Mouse (Mus musculus) 416B (cell line): ENCODE results near the gene Hdac7.

ENCODE experiments used
- DNase-seq: peaks from one replicate; pipeline ENCODE4 v3.0.0; 2011; ENCODE audit warnings: low read depth

The Hdac7 gene

GRCm38 (mm10) chr15:97844037-97845034, at the start of gene Hdac7:
Gene Hdac7, minus strand, starts transcription at chr15:97844502.
- no peak for DNase-seq

DNA sequence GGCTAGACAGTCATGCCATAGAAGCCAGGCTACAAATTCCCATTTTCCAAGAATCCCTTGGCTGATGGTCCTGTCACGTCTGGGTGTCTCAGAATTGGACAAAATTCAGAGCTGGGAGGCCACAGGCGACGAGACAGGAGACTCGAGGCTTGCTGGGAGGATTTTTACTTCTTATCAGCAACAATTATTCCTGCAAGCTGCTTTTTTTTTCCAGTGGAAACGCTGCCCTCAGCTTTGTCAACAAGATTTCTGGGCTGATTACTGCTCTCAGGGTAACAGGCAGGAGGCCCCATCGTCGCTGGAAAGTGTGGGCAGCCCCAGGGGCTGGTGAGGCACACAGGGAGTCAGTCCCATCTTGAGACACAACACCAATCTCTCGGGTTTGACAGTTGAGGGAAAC, 48.2 kb upstream of the Hdac7 start:
- DNase-seq = peak; percentile 59

GRCm38 (mm10) chr15:97890450-97890849, 46.1 kb upstream of the Hdac7 start:
- no peak for DNase-seq

GRCm38 (mm10) chr15:97890017-97890416, 45.7 kb upstream of the Hdac7 start:
- DNase-seq = no peak

DNA sequence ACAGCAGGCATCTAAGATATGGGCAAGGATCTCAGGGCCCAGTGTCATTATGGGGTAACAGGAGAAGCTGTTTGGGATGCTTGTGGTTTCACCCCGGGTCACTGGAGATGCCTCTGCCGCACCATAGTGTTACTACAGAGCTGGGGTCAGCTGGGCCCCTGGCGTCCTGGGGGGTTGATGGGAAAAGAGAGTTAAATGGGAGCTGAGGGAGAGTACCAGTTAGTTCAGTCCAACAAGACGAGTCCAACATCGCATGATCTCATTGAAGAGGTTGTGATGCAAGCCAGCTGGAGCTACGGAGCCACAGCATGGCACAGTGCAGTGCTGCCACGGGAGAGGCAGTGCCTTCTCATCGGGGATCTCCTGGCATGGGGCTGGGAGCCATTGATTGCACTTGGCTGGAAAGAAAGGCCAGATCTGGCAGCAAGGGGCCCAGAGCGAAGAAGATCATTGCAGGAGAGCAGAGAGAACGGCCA, 43.3 kb upstream of the Hdac7 start:
- no peak for DNase-seq

DNA sequence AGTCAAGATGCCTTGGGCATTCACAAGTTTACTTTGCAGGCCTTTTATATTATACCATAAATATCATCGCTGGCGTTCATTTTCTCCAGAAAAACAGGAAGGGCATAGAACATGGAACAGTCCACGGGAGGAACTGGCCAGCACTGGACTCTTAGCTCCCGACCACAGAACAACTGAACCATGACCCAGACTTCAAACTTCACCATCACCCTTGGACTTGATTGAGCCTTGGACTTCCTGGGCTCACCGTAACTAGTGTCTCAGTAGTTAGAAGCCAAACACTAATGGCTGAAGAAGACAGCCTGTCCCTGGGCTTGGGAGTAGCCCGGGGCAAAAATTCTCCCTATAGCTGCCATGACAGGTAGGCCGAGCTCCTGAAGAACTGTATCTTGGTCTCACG, 37.1 kb upstream of the Hdac7 start:
- DNase-seq = no peak

GRCm38 (mm10) chr15:97880441-97880840, 36.1 kb upstream of the Hdac7 start:
- peak; percentile 13 for DNase-seq

DNA sequence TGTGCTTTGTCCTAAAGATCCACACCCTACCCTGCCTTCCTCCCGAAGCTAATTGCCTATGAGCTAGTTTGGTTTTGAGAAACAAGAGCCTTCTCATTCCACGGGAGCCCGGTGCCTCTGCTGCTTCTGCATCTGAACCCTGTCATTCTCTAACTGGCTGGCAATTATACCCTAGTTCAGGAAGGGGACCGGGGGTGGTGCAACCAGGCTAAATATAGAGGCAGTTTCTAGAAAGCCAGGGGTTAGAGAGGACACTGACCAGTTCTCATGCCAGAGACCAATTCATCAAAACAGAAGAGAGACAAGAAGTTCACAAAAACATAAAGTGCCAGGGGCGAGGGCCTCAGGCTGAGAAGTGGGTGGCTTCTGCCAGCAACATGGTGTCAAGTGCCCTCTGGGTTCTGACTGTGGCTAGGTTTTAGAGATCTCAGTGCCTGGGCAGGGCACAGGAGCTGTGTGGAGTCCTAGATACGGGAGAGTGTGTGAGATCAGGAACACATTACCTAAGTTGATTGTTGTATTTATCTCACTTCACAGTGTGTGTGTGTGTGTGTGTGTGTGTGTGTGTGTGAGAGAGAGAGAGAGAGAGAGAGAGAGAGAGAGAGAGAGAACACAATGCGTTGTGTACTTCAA, 34.5 kb upstream of the Hdac7 start:
- DNase-seq = no peak

DNA sequence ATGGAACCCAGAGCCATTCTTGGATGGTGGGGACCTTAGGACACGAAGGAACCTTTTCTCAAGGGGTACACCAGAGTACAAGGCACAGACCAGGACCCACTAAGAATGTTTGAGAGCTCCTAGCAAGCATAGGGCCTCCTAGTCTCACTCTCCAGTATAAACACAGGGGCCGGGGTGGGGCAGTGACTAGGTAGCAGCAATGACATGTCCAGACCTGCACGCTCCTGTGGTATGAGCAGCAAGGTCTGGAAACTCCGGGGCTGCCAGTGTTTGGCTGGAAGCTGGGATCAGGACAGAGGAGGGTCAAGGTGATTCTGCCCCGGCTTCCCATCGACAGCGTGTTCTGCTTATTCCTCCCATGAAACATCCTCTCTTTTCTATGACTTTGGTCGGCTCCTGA, 31.5 kb upstream of the Hdac7 start:
- no peak for DNase-seq

DNA sequence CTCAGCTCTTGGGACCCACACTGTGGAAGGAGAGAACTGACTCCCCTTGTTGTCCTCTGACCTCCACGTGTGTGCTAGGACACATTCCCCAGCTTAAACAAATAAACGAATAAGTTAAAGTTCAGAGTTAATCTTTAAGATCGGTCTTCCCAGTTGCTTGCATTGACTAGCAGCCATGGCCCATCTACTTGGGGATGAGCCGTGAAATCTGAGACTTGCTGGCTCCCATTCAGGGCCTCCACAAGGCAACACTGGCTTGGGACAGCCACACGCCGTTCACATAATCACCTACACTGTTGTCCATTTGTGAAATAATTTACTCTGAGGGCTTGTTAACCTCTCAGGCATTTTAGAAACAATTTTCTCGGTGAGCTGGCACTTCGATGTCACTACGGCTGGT, 29.4 kb upstream of the Hdac7 start:
- no peak for DNase-seq

DNA sequence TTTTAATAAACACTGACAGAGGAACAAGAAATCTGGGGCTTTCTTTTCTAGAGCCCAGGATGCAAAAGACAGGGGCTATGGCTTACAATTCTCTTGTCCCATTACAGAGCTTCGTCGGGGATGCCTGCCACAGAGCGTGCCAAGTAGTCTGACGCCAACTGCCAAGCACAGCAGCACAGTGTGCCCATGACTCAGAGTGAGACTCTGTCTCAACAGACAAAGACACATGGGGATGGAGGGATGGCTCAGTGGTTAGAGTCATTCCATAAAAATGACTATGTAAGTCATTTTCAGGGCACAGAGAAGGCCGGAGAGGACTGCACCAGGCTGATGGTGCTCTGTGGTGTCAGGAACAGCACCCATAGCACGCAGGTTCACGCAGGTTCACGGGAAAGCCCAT, 27.9 kb upstream of the Hdac7 start:
- DNase-seq = no peak

DNA sequence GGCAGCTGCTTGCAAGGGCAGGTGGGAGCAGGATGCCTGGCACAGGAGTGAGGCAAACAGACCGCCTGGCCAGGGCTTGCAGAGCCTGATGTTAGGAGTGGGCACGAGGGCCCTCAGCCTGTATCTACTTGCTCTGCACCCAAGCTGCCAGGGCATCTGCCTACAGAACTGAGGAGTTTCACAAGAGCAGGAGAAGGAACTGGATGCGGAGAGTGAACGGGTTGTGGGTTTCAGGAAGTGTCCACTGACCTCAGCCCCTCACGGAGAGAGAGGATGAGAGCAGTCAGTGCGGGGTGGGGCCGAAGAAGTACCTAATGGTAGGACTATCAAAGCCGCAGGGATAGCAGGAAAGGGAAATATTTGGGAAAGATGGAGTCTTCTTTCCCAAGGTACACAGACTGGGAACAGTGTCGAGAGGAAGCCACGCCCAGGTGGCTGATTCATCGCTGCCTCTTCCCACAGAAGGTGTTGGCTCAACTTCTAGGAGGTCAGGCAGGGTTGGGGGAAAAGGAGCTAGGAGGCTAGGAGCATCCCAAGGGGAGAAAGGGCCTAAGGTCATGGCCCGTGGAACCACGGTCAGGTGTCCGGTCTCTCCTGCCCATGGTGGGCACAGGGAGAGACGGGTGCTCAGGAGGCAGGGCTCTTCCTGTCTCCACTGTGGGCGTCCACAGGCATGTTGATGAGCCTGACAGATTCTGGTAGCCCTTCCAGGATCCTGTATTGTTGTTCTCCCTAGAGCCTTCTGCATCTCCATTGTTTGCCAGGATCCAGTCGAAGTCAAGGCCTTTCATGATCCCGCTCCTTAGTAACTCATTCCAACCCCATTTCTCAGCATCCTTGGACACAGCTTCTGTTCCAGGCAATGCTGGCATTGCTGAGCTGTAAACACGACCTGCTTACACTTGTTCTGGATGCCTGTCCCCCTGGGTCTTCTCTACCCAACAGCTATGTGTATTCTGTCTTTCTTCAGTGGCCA, 27.0 kb upstream of the Hdac7 start:
- no peak for DNase-seq

- DNase-seq = peak; percentile 7
Observed at GRCm38 (mm10) chr15:97870116-97870515, 25.8 kb upstream of the Hdac7 start.

- no peak for DNase-seq
Observed at GRCm38 (mm10) chr15:97868985-97869384, 24.7 kb upstream of the Hdac7 start.

DNA sequence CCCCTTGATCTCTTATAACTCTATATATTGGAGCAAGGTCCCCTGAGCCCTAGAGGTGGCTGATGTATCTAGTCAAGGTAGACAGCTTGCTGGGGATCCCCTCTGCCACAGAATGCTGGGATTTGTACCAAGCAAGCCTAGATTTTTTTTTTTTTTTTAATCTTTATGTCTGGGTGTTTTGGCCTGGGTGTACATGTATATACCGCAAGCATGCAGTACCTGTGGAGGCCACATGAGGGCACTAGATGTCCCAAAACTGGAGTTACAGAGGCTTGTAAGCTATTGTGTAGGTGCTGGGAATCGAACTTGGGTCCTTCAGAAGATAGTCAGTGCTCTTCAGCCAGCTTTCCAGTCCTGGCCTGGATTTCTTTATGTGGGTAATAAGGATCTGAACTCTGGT, 21.7 kb upstream of the Hdac7 start:
- peak; percentile 10 for DNase-seq

DNA sequence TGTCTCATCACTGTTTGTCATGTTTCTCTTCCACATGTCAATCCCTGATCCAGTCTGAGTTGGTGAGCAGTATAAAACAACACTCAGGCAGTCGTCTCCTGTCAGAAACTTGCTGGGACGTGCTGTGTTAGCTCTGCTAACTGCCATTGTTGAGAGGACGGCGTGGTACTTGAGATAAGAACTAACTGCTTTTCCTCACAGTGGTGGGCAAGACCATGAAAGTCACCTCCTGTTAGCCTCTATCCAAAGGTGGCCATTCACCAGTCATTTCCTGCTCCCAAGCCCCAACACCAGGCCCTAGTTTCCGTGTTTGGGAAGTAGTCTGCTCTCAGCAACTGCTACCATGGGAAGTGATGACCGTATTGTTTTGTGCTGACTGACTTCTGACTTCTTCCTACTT, 20.9 kb upstream of the Hdac7 start:
- peak; percentile 67 for DNase-seq

DNA sequence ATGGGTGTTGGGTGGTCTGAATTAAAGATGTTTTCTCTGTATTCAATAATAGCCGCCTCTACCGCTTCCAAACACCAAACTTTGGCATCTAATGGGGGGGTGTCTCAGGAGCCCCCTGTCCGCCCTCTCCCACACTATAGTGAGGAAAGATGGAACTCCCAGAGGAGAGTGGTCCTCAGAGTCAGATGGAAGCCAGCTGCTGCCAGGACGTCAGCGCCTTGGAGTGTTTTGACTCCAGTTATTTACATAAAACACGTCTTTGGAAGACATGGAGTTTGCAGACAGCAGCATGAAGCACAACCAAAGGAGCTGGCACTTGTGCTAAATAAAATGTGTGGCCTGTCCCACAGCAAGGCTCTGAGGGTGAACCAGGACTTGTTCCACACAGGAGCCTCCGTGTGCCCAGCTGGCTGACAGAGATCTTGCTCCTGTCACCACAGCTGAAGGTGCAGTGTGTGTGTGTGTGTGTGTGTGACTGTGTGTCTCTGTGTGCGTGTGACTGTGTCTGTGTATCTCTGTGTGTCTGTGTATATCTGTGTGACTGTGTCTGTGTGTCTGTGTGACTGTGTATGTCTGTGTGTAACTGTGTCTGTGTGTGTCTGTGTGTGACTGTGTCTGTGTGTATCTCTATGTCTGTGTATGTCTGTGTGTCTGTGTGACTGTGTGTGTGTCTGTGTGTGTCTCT, 20.2 kb upstream of the Hdac7 start:
- no peak for DNase-seq

DNA sequence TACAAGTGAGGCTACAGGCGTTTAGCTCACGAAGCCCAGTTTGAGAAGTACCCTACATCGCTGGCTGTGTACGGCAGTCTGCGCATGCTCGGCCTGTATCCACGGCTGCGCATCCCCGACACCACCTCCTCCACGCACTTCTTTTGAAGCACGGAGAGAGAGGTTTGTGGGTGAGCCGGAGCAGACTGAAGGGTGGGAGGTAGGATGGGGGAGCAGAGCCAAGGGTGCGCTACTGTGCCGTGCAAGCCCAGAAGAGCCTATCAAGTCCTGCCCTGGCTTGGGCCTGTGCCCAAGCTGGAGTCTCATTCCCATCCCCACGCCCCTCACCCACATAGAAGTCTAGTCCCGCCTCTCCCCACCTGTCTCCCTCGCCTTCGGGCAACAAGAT, 19.2 kb upstream of the Hdac7 start:
- DNase-seq = no peak

DNA sequence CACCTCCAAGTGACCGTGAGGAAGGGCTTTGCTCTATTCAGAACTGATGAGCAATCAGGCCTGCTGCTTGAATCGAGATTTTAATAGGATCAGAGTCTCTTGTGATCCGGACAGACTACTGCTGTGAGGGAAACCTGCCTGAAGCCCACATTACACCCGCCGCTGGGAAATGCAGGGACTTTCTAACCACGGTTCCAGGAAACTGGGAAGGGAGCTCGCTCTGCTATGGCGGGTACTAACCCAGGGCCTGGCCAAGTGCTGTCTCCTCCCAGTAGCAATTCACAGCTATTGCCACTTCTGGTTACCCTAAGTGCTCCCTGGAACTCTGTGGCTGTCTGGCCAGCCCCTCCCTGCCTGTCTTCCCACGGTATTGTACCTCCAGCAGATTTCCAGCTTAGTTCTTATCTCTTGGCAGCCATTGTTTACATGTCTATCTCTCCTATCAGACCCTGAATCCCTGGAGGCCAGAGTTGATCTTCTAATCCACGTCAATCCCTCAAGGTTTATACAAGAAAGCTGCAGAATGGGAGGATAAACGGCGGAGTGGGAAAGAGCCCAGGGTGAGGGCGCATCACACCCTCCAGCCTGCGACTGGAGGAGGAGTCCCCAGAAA, 18.7 kb upstream of the Hdac7 start:
- no peak for DNase-seq

DNA sequence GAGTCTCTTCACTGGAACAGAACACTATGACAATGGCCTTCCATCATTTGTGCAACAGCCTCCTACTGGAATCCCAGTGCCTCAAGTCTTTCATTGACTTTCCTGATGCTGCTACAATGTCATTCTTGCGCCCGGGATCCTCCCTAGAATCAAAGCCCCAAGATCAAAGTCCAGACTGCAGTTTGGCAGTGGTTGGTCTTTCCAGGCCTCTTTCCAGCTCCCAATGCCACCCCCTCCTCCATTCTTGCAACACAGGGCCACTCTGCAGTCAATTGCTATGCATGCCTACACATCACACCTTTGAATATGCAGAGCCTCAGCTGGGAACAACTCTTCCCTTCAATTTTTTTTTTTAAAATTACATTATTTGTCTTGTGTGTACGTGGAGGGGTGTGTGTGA, 16.1 kb upstream of the Hdac7 start:
- DNase-seq = no peak

GRCm38 (mm10) chr15:97858431-97858830, 14.1 kb upstream of the Hdac7 start:
- DNase-seq = no peak
